Mouse (Mus musculus) gastrocnemius, postnatal 10 days (tissue): ENCODE measurements around the gene C130032M10Rik. TPM values are rescaled to one million over a fixed set of nuclear protein-coding genes. Genes with fewer than 3 reads are reported as not detected.
"Not testable (repeated sequence)": the region's sequence is repeated elsewhere in the genome, so short reads cannot be mapped to it uniquely, and the experiment has no call there.

ENCODE experiments used
- DNase-seq: peaks from one replicate; pipeline ENCODE4 v3.0.0; 2021; ENCODE audit warnings: mixed read lengths
- total RNA-seq, 2 experiments: library from RNA; stranded (reverse); gene quantifications; 2 replicates each; pipeline ENCODE4 v1.2.3; 2021

Gene C130032M10Rik
- total RNA-seq, 2 experiments from 2014 or later: not detected

- DNase-seq: no peak
Observed at GRCm38 (mm10) chr9:114518812-114519477, 3.4 kb downstream of the C130032M10Rik start.

GRCm38 (mm10) chr9:114520529-114520928 is 5.0 kb downstream of the C130032M10Rik start:
- DNase-seq: not testable (repeated sequence)

GRCm38 (mm10) chr9:114522041-114522440 is 6.5 kb downstream of the C130032M10Rik start:
- DNase-seq: no peak

GRCm38 (mm10) chr9:114522501-114522900 is 7.0 kb downstream of the C130032M10Rik start:
- no peak for DNase-seq

- DNase-seq: no peak
Observed at GRCm38 (mm10) chr9:114525073-114525633, 9.7 kb downstream of the C130032M10Rik start.

GRCm38 (mm10) chr9:114525891-114526290 is 10.4 kb downstream of the C130032M10Rik start:
- DNase-seq: no peak

GRCm38 (mm10) chr9:114526581-114526980 is 11.1 kb downstream of the C130032M10Rik start:
- no peak for DNase-seq

GRCm38 (mm10) chr9:114527085-114527484 is 11.6 kb downstream of the C130032M10Rik start:
- DNase-seq: peak; percentile 49

- no peak for DNase-seq
Observed at GRCm38 (mm10) chr9:114527992-114528679, 12.6 kb downstream of the C130032M10Rik start.

- peak; percentile 23 for DNase-seq
Observed at GRCm38 (mm10) chr9:114528680-114529048, 13.2 kb downstream of the C130032M10Rik start.

- no peak for DNase-seq
Observed at GRCm38 (mm10) chr9:114531276-114531675, 15.8 kb downstream of the C130032M10Rik start.

GRCm38 (mm10) chr9:114533848-114534247 is 18.4 kb downstream of the C130032M10Rik start:
- no peak for DNase-seq

- no peak for DNase-seq
Observed at GRCm38 (mm10) chr9:114534747-114535517, 19.4 kb downstream of the C130032M10Rik start.

GRCm38 (mm10) chr9:114536628-114537027 is 21.1 kb downstream of the C130032M10Rik start:
- DNase-seq: no peak

GRCm38 (mm10) chr9:114538996-114539563 is 23.6 kb downstream of the C130032M10Rik start:
- peak; percentile 24 for DNase-seq

GRCm38 (mm10) chr9:114541279-114541741 is 25.8 kb downstream of the C130032M10Rik start:
- no peak for DNase-seq

- DNase-seq: peak; percentile 8
Observed at GRCm38 (mm10) chr9:114543882-114544753, 28.6 kb downstream of the C130032M10Rik start.

GRCm38 (mm10) chr9:114544754-114545393 is 29.4 kb downstream of the C130032M10Rik start:
- DNase-seq: no peak

- no peak for DNase-seq
Observed at GRCm38 (mm10) chr9:114546765-114547164, 31.3 kb downstream of the C130032M10Rik start.

- DNase-seq: no peak
Observed at GRCm38 (mm10) chr9:114547643-114548077, 32.2 kb downstream of the C130032M10Rik start.
